Mouse (Mus musculus) spleen, adult 2 months (tissue): ENCODE data around the gene Stard3. TPM values are rescaled to one million over a fixed set of nuclear protein-coding genes. Genes with fewer than 3 reads are reported as not detected.

Source experiments
- DNase-seq, 2 experiments: peaks; one replicate each; pipeline versions ENCODE4 v3.0.0 to v3.0.0-alpha.2; 2012 to 2021; ENCODE audit warnings: low spot score in 2 of 2, low read depth in 1 of 2
- H3K27ac ChIP-seq: fragments of 200-500 bp; 2 replicates; pipeline ENCODE4 v1.5.1; 2012; ENCODE audit warnings: low read length, inconsistent platforms; ENCODE audit not compliant: insufficient read depth
- H3K27me3 ChIP-seq: fragments of 200-500 bp; 2 replicates; pipeline ENCODE4 v1.6.1; 2012; ENCODE audit warnings: mild to moderate bottlenecking, moderate library complexity, low read length, inconsistent platforms; ENCODE audit not compliant: control insufficient read depth, insufficient read depth
- H3K36me3 ChIP-seq: fragments of 200-500 bp; 2 replicates; pipeline ENCODE4 v1.6.1; 2012; ENCODE audit warnings: mild to moderate bottlenecking, low read length, inconsistent platforms; ENCODE audit not compliant: control insufficient read depth, insufficient read depth
- H3K4me1 ChIP-seq: fragments of 200-500 bp; 2 replicates; pipeline ENCODE4 v1.6.1; 2011; ENCODE audit warnings: inconsistent platforms; ENCODE audit not compliant: control insufficient read depth, insufficient read depth, insufficient read length
- H3K4me3 ChIP-seq: fragments of 200-500 bp; 2 replicates; pipeline ENCODE4 v1.5.1; 2011; ENCODE audit warnings: mild to moderate bottlenecking, inconsistent platforms; ENCODE audit not compliant: insufficient read depth, insufficient read length; ENCODE audit errors: extremely low read depth
- CTCF ChIP-seq: fragments of 200-500 bp; IDR thresholded peaks from 2 replicates; pipeline ENCODE4 v1.5.1; 2011; ENCODE audit warnings: mild to moderate bottlenecking, inconsistent platforms; ENCODE audit not compliant: insufficient read depth, insufficient read length, insufficient replicate concordance; ENCODE audit errors: extremely low read depth
- POLR2A ChIP-seq: fragments of 200-500 bp; IDR thresholded peaks from 2 replicates; pipeline ENCODE4 v1.6.1; 2011; ENCODE audit warnings: low read depth, low read length, inconsistent platforms
- WGBS: fragments of 180-500 bp; shearing (Covaris S2); methylation state at CpG from one replicate; pipeline ENCODE4 v1.1.7; 2018; 5-methylcytosine and 5-hydroxymethylcytosine counted together
- polyA plus RNA-seq: library from polyadenylated mRNA; depleted of rRNA; stranded (reverse); fragments of >200 nt; gene quantifications from 2 replicates; pipeline ENCODE4 v1.2.3, GENCODE M21; 2012

Gene Stard3
- polyA plus RNA-seq, 1 experiment = 70.7 TPM

DNA sequence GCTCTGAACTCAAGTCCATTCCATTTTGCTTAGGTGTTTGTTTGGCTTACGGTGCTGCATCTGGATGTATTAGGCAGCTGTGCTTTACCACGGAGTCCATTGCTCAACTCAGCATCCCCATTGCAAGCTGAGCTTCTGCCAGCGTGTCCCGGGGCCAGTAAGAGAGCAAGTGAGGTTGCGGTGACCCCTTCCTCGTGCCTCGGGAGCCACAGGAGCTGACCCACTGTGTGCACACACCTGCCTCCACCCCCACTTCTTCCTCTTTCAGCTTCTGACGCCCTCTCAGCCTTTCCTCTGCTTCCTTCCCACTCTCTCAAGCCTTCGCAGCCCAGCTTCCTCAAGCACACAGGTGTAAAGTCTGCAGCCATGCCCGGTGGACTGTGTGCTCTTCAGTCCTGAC, 8.1 kb downstream of the Stard3 start:
- TF ChIP-seq CTCF (no peak), POLR2A (no peak)
- Histone ChIP-seq H3K27me3 (no peaks in the 10 kb centered on the region), H3K27ac (no peak overlapping the region), H3K4me1 (peaks cover 16% of the 10 kb centered on the region; the same call in 1 of the 2 replicates), H3K4me3 (no peak overlapping the region), H3K36me3 (no peaks in the 10 kb centered on the region)
- DNase-seq = peak in 1 of 2 experiments; percentile 15
- 17% methylated on average over 10 of the region's 10 CpGs for WGBS

DNA sequence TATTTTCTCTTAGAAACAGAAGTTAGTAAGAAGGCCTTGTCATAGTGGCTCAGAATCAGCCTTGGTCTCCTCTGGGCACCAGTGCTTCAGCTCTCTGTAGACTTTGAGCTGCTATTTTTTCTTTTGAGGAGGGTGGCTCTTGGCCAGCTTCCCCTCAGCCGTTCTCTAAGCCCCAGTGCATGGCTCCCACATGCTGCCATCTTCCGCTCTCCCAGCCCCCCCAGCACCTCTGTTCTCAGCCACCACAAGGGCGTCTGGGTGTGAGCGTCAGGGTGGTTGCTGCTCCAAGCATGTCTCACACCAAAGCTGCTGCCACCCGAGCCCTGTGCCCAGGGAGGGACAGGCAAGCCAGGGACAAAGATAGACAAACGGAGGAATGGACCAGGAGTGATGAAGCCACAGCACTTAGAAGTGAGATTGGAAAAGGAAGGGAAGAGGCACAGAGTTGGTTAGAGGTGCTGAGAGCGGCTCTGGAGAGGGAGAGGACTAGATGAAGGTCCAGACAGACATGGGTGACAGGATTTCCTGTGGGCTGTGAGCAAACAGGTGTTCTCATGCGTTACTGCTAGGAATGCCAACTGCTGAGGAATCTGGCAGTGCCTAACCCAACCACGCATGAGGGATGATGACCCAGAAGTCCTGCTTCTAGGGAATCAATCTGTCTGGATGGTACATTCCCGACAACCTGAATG, 9.1 kb downstream of the Stard3 start:
- Histone ChIP-seq H3K27ac (no peak overlapping the region), H3K36me3 (no peaks in the 10 kb centered on the region), H3K27me3 (no peaks in the 10 kb centered on the region), H3K4me1 (peaks cover 14% of the 10 kb centered on the region; the same call in 1 of the 2 replicates), H3K4me3 (no peak overlapping the region)
- WGBS = 37% methylated on average over 10 of the region's 10 CpGs
- no peak for DNase-seq
- TF ChIP-seq CTCF = no peak
- TF ChIP-seq POLR2A = no peak

DNA sequence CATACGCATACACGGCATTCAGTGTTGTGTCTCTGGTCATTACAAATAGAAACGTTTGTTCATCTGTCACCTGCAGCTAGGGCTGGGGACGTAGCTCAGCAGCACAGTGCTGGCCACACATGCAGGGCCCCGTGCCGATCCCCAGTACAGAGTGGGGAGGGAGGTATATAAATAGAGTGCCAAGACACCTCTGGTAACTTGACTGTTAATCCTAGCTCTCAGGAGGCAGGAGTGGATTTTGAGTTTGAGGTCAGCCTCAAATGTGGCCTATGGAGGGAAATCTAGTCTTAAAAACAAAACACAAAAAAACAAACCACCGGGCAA, 9.7 kb downstream of the Stard3 start:
- Histone ChIP-seq H3K4me1 (peaks cover 13% of the 10 kb centered on the region; the same call in 1 of the 2 replicates), H3K27ac (no peak overlapping the region), H3K4me3 (no peak overlapping the region), H3K36me3 (no peaks in the 10 kb centered on the region), H3K27me3 (no peaks in the 10 kb centered on the region)
- TF ChIP-seq POLR2A (no peak), CTCF (no peak)
- WGBS = 51% methylated on average over 7 of the region's 7 CpGs
- no peak for DNase-seq

DNA sequence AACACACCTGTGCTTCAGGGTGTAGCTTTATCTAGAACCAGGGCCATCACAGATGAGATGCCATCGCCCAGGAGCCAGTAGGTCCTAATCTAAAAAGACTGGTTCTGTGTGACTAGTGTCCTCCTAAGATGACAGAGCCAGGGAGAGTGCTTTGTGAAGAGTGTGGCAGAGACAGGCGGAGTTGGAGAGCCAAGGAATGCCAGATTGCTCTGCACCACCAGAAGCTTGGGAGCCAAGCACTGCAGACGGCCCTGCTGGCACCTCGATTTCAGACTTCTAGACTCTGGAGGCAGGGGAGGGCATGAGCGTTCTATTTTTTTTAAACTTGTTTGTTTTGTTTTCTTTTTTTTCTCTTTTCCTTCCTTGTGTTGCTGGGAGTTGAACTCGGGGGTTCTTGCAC, 11.2 kb downstream of the Stard3 start:
- H3K27me3 ChIP-seq = no peaks in the 10 kb centered on the region
- H3K36me3 ChIP-seq = 0 out of 2 replicates have a peak, but pooled peaks cover 3% of the 10 kb centered on the region
- H3K4me1 ChIP-seq = peaks cover 13% of the 10 kb centered on the region; the same call in 1 of the 2 replicates
- DNase-seq = no peak
- TF ChIP-seq POLR2A (no peak), CTCF (no peak)
- H3K4me3 ChIP-seq = no peak overlapping the region
- 82% methylated on average over 6 of the region's 6 CpGs for WGBS
- H3K27ac ChIP-seq = no peak overlapping the region

DNA sequence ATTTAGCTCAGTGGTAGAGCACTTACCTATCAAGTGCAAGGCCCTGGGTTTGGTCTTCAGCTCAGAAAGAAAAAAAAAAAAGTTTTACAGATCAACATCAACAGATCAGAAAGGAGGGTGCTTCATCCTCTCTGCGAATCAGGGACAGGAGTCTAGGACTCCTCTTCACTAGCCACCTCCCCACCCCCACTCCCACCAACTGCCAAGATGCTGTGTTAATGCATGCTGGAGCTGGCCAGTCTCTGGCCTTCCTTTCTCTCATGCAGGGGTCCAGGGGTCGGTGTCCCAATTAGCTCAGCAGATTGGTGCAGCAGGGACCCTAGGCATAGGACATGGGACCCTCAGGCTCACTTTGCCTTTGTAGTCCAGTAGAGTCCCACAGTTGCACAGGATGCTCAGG, 12.4 kb downstream of the Stard3 start:
- no peak for TF ChIP-seq POLR2A
- no peak for TF ChIP-seq CTCF
- DNase-seq = no peak
- H3K36me3 ChIP-seq = peaks cover 12% of the 10 kb centered on the region
- 88% methylated on average over 2 of the region's 2 CpGs for WGBS
- no peaks in the 10 kb centered on the region for H3K27me3 ChIP-seq
- H3K27ac ChIP-seq = no peak overlapping the region
- H3K4me3 ChIP-seq = no peak overlapping the region
- peaks cover 13% of the 10 kb centered on the region; the same call in 1 of the 2 replicates for H3K4me1 ChIP-seq

DNA sequence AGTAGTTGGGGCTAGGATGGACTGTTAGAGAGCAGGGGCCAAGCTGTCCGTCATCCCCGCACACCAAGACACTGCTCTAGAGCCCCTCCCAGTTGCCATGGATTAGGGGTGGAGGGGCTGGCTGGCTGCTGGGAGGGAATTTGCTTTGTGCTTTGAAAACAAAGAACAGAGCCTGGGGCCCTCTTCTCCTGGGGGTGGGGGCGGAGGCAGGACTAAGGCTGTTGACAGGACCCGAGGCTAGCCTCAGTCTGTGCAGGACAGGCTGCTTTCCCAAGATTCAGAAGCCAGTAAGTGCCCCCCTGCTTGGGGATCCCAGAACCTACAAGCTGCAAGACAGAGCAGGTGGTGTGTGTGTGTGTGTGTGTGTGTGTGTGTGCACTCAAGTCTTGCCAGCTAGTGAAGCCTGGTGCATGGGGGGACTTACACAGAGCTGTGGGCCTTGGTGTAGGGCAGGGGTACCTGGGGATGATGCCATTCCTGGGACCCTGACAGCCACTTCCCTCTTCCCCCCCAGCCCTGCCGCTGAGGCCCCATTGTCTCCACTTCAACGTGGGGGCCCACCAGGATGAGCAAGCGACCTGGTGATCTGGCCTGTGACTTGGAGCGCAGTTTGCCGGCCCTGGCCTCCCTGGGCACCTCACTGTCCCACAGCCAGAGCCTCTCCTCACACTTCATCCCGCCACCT, 13.5 kb downstream of the Stard3 start:
- TF ChIP-seq CTCF (no peak), POLR2A (no peak)
- Histone ChIP-seq H3K4me3 (no peak overlapping the region), H3K36me3 (peaks cover 20% of the 10 kb centered on the region), H3K27me3 (no peaks in the 10 kb centered on the region), H3K4me1 (peaks cover 6% of the 10 kb centered on the region; the same call in 1 of the 2 replicates), H3K27ac (no peak overlapping the region)
- WGBS = 82% methylated on average over 9 of the region's 10 CpGs
- DNase-seq = no peak

DNA sequence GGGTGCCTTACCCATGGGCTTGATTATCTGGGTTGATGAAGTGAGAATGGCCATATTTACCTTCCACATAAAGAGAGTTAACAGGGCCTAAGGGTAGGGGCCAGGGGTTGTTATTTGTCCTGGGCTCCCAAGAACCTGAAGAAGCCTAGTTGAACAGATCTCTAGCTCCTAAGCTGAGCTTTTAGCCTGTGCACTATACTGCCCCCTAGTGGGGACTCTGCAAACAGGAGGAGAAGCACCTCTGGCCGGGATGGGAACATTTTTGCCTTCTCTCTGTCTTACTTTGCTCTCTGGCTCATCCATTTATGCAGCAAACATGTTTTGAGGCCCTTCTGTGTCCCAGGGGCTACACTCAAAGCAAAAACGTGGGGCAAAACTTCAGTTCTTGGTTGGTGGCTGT, 14.2 kb downstream of the Stard3 start:
- Histone ChIP-seq H3K27ac (no peak overlapping the region), H3K36me3 (peaks cover 27% of the 10 kb centered on the region), H3K4me1 (peaks cover 3% of the 10 kb centered on the region; the same call in 1 of the 2 replicates), H3K27me3 (no peaks in the 10 kb centered on the region), H3K4me3 (no peak overlapping the region)
- peak; percentile 73; the same call in 1 of the 2 replicates for TF ChIP-seq CTCF
- TF ChIP-seq POLR2A = no peak
- DNase-seq = peak; percentile 37 to 52
- WGBS = 21% methylated on average over 2 of the region's 2 CpGs
